Mouse (Mus musculus): ENCODE data around the gene Pknox1.

The Pknox1 gene

GRCm38 (mm10) chr17:31642913-31643312 lies 78.4 kb downstream of the Pknox1 start:
- in situ Hi-C loops (cut with MseI, MboI), result no loop called here

- in situ Hi-C loops (cut with MseI, MboI), result no loop called here
These were observed 81.9 kb downstream of the Pknox1 start for GRCm38 (mm10) chr17:31646199-31647002.

DNA sequence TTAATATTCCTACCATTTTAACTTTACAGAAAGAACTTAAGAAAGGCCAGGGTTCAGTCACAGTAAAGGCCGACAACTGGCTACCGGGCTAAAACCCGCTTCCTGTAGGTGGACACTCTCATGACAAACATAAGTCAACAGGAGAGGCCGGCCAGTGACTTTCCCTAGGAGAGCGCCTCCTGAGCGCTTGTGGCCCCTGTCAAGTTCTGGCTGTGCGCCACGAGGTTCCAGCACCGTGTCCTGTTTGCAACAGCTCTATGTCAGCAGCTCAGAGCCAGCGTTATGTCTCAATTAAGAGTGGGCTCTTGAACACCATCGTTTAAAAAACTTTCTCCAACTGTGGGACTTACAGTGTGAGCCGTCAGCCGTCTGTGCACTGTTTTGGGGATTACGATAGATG lies 87.6 kb downstream of the Pknox1 start:
- in situ Hi-C loops (cut with MseI, MboI), result loop anchor here in 1 of 2 experiments (10.0 kb wide), 1 partner anchor 127 kb away; the partner anchor contains the start of gene Ndufv3

DNA sequence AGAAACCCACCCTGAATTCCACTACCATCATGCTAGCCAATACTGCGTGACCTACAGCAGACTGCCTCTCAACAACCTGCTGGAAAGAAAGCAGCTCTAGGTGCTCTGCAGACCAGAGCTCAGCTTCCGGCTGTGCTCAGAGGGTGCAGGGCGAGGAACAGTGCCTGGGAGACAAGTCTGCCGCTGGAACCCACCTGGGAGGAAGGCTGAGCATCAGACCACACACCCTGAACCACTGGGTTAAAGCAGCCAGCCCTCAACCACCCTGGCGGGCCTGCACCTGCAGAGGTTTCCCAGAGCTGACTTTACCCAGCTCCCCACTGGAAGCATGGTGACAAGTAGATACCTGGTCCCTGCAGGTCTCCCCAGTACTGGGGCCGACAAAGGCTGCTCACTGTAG lies 88.7 kb downstream of the Pknox1 start:
- in situ Hi-C loops (cut with MseI, MboI), result loop anchor here in 1 of 2 experiments (10.0 kb wide), 1 partner anchor 128 kb away; the partner anchor contains the start of gene Ndufv3

GRCm38 (mm10) chr17:31655366-31655765 lies 90.8 kb downstream of the Pknox1 start:
- in situ Hi-C loops (cut with MseI, MboI), result loop anchor here (5.0 to 10.0 kb wide), 2 partner anchors 123 to 131 kb away; partner anchors contain the start of gene Ndufv3 (in 1 of the 2)

DNA sequence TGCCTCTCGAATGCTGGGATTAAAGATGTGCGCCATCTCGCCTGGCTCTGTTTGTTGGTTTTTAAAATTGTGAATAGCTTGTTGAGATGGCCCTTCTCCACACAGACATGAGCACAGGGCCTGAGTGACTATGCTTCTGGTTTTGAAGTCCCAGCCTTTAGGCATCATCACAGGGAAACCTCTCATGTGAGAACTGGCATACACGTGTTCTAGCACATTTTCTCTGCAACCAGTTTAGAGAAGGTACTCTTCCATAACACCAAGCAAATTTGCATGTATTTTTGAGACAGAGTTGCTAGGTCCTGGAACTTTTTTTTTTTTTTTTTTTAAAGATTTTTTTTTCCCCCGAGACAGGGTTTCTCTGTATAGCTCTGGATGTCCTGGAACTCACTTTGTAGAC lies 92.1 kb downstream of the Pknox1 start:
- in situ Hi-C loops (cut with MseI, MboI), result loop anchor here (5.0 to 10.0 kb wide), 2 partner anchors 124 to 132 kb away; partner anchors contain the start of gene Ndufv3 (in 1 of the 2)
